Mouse (Mus musculus): ENCODE data around the gene Tmc6.

Gene Tmc6

DNA sequence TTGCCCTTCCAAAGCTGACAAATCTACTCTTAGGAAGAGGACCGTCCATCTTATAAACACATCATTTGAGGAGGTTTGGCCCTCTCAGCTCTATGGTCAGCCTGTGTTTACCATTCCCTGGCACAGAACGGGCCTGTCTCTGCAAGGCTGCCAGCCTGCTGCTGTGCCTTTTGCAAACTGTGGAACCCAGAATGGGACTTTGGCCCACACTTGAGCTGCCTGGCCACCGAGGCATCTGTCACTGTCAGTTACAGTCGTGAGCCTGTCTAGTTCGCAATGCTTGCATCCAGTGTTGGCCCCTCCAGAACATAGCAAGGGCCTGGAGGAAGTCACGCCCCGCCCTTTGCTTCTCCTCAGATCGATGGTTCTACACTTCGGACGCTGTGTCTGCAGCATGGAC is 22.7 kb downstream of the Tmc6 start:
- no peak for DNase-seq (ENCODE audit: low read depth, low spot score)

GRCm38 (mm10) chr11:117755891-117756290 is 26.1 kb downstream of the Tmc6 start:
- DNase-seq (ENCODE audit: low read depth, low spot score) = no peak

DNA sequence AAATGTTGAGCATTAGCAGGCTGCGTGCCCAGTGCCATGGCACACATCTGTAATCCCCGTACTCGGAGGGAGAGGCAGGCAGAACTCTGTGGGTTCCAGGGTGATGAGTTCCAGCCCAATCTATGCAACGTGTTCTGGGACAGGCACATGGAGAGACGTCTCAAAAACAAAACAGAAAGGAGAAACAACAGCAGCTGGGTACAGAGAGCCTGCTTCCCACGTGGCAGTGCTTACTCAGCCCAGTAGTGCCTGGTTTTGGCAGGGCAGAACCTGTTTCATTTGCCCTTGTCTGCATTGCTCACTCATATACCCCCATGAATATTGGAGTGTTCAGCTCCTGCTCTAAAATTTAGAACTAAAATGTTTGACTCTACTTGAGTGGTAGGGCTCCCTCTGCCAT is 30.5 kb downstream of the Tmc6 start:
- no peak for DNase-seq (ENCODE audit: low read depth, low spot score)

DNA sequence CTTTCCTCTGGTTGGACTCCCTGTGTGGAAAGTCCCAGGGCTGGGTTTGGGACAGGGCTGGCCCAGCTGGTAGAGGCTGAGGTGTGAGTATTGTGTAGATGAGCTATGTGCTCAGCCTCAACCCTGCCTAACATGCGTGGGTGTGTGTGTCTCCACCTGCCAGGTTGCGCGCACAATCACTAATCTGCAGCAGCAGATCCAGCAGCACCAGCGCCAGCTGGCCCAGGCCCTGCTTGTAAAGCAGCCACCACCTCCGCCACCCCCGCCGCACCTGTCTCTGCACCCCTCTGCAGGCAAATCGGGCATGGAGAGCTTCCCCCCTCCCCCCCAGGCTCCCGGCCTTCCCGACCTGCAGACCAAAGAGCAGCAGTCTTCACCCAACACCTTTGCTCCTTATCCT is 32.6 kb downstream of the Tmc6 start:
- no peak for DNase-seq (ENCODE audit: low read depth, low spot score)

DNA sequence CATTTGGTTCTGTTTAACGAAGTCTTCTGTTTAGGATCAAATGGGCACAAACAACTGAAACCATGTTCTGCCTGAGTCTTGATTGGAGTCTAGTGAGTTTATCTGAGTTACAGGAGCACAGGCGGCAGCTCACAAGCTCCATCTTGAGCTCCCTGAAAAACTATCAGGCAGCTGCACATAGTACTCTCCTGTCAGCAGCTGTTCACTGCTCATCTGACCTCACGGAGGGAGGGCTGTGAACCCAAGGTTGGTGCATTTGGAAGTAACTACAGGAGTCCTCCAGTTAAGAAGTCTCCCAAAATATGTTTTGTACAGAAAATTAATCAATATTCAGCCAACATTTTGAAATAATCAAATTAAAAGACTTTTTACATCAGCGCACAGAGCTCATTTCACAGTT is 33.4 kb downstream of the Tmc6 start:
- no peak for DNase-seq (ENCODE audit: low read depth, low spot score)

DNA sequence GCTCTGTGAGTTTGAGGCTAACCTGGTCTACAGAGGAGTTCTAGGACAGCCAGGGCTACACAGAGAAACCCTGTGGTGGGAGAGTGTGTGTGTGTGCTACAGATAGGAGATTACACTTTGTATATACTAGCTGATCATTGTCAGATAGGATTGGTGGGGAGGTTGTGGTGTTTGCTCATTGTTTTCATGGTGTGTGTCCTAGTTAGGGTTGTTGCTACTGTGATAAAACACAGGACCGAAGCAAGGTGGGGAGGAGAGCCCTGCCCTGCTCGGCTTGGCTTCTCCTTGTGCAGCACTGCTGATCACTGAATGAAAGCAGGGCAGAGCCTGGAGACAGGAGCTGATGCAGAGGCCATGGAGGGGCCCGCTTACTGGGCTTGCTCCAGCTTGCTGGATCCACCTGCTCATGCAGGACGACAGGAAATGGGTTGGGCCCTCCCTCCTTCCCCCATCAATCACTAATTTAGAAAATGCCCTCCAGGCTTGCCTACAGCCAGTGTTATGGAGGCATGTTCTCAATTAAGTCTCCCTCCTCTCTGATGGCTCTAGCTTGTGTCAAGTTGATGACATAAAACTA is 38.5 kb downstream of the Tmc6 start:
- no peak for DNase-seq (ENCODE audit: low read depth, low spot score)

DNA sequence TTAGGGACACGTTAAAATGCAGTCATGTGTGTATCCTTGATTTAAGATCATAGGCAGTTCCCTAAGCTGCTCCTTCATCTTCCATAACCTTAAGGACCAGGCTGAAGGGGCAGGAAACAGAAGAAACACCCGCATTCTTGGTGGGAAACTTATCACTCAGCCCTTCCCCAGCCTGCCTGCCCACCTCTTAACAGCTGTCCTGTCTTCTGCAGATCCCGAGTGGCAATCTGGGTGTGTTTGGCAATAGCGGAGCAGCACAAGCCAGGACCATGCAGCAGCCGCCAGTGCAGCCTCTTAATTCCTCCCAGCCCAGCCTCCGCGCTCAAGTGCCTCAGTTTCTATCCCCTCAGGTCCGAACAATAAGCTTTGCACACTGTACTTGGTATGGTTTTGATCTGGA is 39.3 kb downstream of the Tmc6 start:
- no peak for DNase-seq (ENCODE audit: low read depth, low spot score)

DNA sequence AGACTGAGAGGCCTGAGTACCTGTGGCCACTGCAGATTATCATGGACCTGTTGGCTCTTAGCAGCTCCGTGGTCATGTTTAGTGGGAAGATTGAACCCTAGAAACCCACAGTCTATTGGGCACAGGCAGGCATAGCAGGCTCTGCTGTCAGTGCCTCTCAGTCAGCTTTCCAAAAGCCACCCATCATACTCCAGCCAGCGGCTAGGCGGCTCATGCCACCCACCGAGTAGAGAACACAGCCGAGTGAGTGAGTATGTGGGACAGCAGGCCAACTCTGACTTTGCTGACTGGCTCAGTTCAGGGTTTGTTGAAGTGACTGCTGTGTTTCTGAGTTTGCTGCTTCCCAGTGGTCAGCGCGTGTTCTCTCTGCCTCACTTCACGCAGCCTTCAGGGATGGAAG is 39.8 kb downstream of the Tmc6 start:
- no peak for DNase-seq (ENCODE audit: low read depth, low spot score)

DNA sequence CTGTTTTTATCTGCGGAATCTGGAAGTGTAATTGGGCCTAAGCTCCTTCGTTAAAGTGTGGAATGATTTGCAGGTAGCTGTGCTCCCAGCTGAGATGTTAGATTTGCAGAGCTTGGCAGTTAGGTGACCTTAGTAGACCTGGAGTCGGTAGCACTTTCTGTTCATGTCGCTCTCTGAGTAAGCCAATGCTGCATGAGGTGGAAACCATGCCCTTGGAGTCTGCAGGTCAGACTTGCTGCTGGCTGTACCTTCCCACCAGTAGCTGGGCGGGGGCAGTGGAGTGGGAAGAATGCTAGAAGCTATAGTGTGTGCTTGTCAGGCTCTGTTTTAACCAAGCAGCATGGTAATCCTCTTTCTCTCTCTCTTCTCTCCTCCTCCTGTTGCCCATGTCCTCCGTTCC is 40.9 kb downstream of the Tmc6 start:
- DNase-seq (ENCODE audit: low read depth, low spot score) = no peak

DNA sequence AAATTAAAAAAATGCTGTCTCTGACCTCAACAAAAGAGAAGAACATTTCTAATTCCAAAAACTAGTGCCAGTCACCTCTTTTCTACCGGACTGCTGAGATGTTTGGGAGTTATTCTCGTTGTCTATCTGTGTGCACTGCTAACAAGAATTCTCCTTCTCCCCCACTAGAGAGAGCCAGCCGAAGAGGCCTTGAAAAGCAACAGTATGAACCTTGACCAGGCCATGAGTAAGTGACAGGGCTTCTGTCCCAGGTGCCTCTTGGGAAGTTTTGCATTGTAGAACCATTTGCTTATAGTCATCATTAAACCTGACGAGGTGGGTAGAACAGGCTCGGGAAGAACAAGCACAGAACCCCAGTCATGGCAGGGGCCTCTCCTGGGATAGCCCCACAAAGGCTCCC is 43.9 kb downstream of the Tmc6 start:
- no peak for DNase-seq (ENCODE audit: low read depth, low spot score)

- DNase-seq (ENCODE audit: low read depth, low spot score) = no peak
These were observed 45.8 kb downstream of the Tmc6 start for GRCm38 (mm10) chr11:117736037-117736689.

DNA sequence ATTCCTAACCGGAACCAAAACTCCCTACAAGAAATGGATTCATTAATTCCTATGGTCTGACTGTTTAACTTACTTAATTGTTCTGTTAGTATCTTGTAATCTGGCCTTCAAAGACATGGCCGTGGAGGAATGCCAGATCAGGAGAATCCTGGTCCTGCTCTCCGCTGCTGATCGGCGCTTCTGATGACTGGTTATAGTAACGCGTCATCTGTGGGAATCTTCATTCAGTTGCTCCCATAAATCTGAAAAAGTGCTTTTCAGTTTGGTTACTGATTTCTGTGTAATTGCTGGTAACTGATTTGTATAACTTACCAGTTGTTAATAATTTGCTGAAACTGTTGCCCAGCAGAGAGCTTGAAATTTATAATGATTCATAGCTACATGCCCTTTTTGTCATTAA is 50.5 kb downstream of the Tmc6 start:
- DNase-seq (ENCODE audit: low read depth, low spot score) = no peak

GRCm38 (mm10) chr11:117730490-117730838 is 51.5 kb downstream of the Tmc6 start:
- no peak for DNase-seq (ENCODE audit: low read depth, low spot score)

DNA sequence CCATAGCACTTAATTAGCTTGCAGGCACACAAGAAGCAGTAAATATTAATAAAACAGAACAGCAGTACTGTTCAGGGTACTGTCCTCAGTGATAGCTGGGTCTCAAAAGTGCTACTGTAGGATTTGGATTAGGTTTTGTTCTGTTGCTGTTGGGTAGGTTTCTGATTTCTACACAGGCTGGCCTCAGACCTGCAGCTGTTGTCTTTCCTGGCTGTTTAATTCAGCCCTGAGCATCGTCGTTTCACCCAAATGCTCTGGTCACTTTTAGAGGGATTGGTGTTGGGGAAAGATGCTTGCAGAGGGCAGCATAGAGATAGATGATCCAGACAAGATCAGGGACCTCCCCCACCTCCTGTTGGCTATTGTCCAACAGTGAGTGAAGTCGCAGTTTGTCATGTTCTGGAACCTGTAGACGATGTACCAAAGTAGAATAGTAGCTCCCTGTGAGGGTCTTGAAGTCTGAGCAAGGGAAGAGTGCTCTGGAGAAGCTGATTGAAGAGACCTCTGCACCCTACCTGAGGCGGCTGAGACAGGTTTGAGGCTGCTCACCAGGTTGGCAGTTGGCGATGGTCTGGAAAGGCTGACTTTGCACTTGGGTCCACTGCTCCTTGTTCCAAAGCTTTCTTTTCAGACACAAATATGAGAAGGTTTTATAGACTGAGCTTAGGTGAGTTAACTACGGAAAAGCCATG is 52.1 kb downstream of the Tmc6 start:
- DNase-seq (ENCODE audit: low read depth, low spot score) = no peak

DNA sequence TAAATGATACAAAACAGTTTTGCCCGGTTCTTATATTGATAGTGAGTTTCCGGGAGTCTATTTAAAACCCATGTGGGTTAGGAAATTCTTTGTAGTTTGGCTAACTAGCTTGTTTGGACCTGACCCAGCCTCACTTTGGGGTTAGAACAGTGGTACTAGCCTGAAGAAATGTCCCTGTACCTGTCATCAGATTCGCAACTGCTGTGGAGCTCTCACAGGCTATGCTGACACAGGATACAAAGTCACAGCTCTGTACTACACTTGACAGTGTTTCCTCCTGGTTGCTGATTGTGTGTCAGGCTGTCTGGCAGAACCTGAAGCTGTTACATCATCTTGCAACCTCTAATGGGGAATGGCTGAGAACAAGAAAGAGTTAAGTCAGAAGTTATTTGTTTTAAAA is 52.7 kb downstream of the Tmc6 start:
- no peak for DNase-seq (ENCODE audit: low read depth, low spot score)

DNA sequence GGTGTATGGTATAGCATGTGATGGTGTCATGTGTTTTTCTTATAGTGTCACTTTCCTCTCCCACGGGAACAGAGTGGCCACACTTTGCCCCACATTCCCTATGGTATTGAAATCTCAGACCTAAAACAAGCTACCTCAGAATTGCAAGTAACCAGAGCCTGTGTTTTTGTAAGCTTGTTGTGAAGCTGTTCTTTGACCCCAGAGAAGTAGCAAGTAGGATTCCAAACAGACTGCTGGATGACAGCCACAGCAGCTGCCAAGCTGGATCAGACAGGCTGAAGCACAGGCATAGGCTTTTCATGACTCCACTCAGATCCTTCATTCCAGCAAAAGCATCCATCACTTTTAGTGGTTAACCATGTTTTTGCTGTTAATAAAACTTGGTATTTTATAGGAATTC is 53.2 kb downstream of the Tmc6 start:
- no peak for DNase-seq (ENCODE audit: low read depth, low spot score)

DNA sequence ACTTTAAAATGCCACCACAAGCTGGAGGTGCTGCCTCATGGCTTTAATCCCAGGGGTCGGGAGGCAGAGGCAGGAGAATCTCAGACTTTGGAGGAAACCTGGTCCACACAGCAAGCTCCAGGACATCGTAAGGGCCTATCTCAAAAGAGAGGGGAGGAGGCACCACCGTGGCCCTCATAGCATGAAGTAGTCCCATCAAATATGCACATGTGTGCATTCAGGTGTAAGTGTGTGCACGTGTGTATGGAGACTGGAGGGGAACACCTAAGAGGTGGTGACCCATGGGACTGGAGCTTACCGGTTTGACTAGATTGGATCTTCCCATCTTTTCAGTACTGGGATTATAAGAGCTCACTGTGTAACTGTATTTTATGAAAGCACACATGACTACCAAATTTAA is 53.8 kb downstream of the Tmc6 start:
- no peak for DNase-seq (ENCODE audit: low read depth, low spot score)

DNA sequence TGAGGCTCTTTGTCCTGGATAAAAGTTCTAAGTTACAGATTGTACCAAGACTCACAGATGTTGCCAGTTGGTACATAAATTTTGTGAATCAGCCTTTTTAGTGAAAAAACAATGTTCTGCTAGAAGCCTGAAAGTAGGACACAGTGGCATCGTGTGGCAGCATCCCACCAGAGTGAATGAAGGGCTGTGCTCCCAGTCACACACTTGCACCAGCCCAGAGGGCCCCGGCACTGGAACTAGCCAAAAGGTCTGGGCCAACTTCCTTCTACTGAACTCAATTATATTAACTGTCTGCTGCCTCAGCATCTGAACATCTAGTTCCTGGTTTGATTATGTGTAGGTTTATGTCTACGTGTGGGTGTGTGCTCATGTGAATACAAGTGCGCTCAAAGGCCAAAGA is 55.0 kb downstream of the Tmc6 start:
- no peak for DNase-seq (ENCODE audit: low read depth, low spot score)

DNA sequence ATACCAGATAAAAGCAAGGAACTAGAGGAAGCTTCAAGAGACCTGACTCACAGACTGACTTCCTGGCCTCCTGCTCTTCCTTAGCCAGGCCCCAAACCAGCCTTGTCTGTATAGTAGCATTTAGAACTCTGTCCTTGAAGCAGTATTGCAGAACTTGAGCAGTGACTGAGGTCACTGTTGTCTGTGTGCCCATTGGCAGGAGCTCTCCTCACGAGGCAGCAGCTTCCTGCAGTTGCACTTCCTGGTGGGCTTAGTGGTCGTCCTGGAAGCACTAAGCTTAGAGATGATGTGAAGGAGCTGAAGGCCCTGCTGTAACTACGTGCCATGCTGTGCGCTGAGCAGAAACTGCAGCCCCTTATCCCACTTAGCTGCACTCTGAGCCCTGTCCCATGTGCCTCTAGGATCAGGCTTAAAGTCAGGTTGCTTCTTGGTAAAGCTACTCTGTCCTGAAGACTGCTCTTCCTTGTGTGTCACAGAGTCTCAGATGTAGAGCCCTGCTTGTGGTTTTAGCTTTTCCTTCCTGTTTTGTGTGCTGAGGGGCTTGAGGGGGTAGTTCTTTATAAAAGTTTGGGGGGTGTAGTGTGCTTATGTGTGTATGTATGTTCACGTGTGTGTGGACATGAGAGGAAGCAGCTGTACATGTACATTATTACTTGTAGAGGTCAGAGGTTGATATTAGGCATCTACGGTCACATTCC is 57.2 kb downstream of the Tmc6 start:
- DNase-seq (ENCODE audit: low read depth, low spot score) = no peak

- no peak for DNase-seq (ENCODE audit: low read depth, low spot score)
These were observed 63.2 kb downstream of the Tmc6 start for GRCm38 (mm10) chr11:117718838-117719237.

All from CD4-positive, CD25-positive, alpha-beta regulatory T cell, adult 2 months (primary cell).